Mouse (Mus musculus) megakaryocyte, embryonic 14.5 days (primary cell): ENCODE data around the gene Ttc39b.

Experiments
- FLI1 ChIP-seq: IDR thresholded peaks from 2 replicates; pipeline ENCODE4 v1.6.1; 2012; ENCODE audit warnings: low read length, inconsistent platforms, mixed read lengths
- GATA1 ChIP-seq: IDR thresholded peaks from 3 replicates; pipeline ENCODE4 v1.6.1; 2012; ENCODE audit warnings: mixed read lengths, low read length, inconsistent platforms, borderline replicate concordance

GRCm38 (mm10) chr4:83216381-83216780 is 107.7 kb downstream of the Ttc39b start:
- no peak for TF ChIP-seq GATA1
- TF ChIP-seq FLI1: no peak
